Mouse (Mus musculus) cerebellum, adult 2 months (tissue): Measurements from ENCODE around the gene Pgpep1l. TPM values are rescaled to one million over a fixed set of nuclear protein-coding genes. Genes with fewer than 3 reads are reported as not detected.
"Not testable (repeated sequence)": the region's sequence is repeated elsewhere in the genome, so short reads cannot be mapped to it uniquely, and the experiment has no call there.

ENCODE experiments used
- DNase-seq, 2 experiments: peaks; one replicate each; pipeline ENCODE4 v3.0.0; 2021
- H3K27ac ChIP-seq: fragments of 200-500 bp; 2 replicates; pipeline ENCODE4 v1.5.1; 2012; ENCODE audit warnings: low read length, control low read depth, inconsistent platforms; ENCODE audit not compliant: insufficient read depth
- H3K27me3 ChIP-seq: fragments of 200-500 bp; 2 replicates; pipeline ENCODE4 v1.6.1; 2012; ENCODE audit warnings: inconsistent platforms, mild to moderate bottlenecking, low read length, moderate library complexity; ENCODE audit not compliant: control insufficient read depth, insufficient read depth
- H3K4me1 ChIP-seq: fragments of 200-500 bp; 2 replicates; pipeline ENCODE4 v1.6.1; 2011; ENCODE audit warnings: low read length; ENCODE audit not compliant: control insufficient read depth, insufficient read depth
- H3K4me3 ChIP-seq: fragments of 200-500 bp; replicated peaks from 2 replicates; pipeline ENCODE3; 2011; ENCODE audit warnings: mild to moderate bottlenecking, low read depth, low read length, control low read depth; ENCODE audit not compliant: insufficient read depth
- CTCF ChIP-seq: fragments of 200-500 bp; IDR thresholded peaks from 2 replicates; pipeline ENCODE4 v1.5.1; 2011; ENCODE audit warnings: low read depth, mild to moderate bottlenecking, control low read depth, low read length, moderate library complexity, borderline replicate concordance; ENCODE audit not compliant: insufficient read depth
- POLR2A ChIP-seq: fragments of 200-500 bp; IDR thresholded peaks from 2 replicates; pipeline ENCODE4 v1.6.1; 2011; ENCODE audit warnings: low read length, control low read depth, borderline replicate concordance; ENCODE audit not compliant: insufficient read depth
- WGBS: fragments of 180-500 bp; shearing (Covaris S2); methylation state at CpG from one replicate; pipeline ENCODE4 v1.1.7; 2018; 5-methylcytosine and 5-hydroxymethylcytosine counted together
- polyA plus RNA-seq: library from polyadenylated mRNA; depleted of rRNA; stranded (reverse); fragments of >200 nt; gene quantifications from 2 replicates; pipeline ENCODE4 v1.2.3, GENCODE M21; 2012

The Pgpep1l gene
- polyA plus RNA-seq, 1 experiment, result 0.36 TPM

DNA sequence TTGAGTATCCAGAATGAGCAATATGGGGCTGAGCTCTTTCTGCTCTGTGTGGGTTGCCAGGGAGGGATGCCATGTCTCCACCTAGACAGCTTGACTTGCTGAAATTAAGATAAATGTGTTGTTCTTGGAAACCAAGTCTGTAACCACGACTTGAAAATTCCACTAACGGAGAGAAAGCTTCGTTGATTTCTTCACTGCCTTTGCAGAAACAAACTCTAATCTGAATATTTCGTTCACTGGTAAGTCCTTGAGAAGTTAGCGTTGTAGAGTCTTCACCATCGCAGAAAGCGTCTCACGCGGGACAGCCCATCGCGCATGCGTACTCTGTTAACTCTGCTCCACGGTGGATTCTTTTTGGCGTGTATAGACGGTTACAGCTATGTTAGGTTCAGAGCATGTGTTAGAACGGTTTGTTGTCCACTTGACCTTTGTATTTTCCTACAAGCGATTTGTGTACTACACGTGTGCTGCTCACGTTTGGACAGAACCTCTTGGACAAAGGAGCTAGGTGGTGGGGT lies 16.4 kb upstream of the Pgpep1l start:
- DNase-seq, result no peak
- WGBS, result 94% methylated on average over 19 of the region's 19 CpGs

DNA sequence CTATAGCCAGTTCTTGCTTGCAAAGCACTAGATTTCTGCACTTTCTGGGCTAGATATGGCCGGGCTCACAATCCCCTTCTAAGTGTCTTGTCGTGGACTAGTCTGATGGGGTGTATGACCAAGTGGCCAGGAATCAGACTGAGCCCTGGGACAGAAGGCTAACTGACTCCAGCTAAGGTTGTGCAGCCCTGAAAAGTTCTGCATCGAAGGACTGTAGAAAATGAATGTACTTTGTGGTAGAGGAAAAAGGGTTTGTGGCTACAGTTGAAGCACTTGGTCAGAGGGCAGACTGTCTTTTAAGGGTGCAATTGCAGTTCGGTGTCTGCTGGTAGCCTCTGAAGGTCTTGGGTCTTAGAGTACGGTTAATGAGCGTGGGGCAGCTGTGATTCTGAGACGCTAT lies 15.4 kb upstream of the Pgpep1l start:
- 95% methylated on average over 7 of the region's 7 CpGs for whole genome bisulfite sequencing
- no peak for TF ChIP-seq POLR2A
- TF ChIP-seq CTCF, result no peak
- H3K4me1 ChIP-seq, result 0 out of 2 replicates have a peak, but pooled peaks cover 8% of the 10 kb centered on the region
- H3K4me3 ChIP-seq, result no peak overlapping the region
- DNase-seq, result no peak
- H3K27ac ChIP-seq, result no peak overlapping the region
- H3K27me3 ChIP-seq, result no peaks in the 10 kb centered on the region

More for the DNA sequence above, 16.4 kb upstream of the Pgpep1l start:
- TF ChIP-seq POLR2A (no peak), CTCF (no peak)
- no peak overlapping the region for H3K27ac ChIP-seq
- H3K27me3 ChIP-seq, result no peaks in the 10 kb centered on the region
- H3K4me3 ChIP-seq, result no peak overlapping the region
- 0 out of 2 replicates have a peak, but pooled peaks cover 8% of the 10 kb centered on the region for H3K4me1 ChIP-seq

DNA sequence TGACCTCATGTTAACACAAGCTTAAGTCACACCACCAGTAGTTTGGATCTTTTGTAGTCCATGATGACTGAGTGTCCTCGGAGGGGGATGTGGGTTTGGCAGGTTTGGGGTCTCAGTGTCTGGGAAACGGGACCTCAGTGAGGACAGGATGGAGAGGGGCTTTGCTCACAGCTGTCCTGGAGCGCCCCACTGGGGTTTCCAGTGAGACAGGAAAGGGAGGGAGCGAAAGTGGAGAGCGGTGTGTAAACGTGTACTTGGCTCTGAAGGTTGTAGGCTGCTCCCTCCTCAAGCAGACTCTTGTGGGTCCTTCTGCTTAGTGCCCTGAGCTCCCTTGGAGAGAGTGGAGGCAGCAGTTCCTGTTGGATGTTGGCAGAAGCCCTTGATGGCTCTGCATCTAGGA lies 14.9 kb upstream of the Pgpep1l start:
- H3K4me1 ChIP-seq, result 0 out of 2 replicates have a peak, but pooled peaks cover 8% of the 10 kb centered on the region
- H3K27me3 ChIP-seq, result no peaks in the 10 kb centered on the region
- no peak for DNase-seq
- H3K4me3 ChIP-seq, result no peak overlapping the region
- TF ChIP-seq POLR2A (no peak), CTCF (no peak)
- WGBS, result 64% methylated on average over 6 of the region's 6 CpGs
- no peak overlapping the region for H3K27ac ChIP-seq

DNA sequence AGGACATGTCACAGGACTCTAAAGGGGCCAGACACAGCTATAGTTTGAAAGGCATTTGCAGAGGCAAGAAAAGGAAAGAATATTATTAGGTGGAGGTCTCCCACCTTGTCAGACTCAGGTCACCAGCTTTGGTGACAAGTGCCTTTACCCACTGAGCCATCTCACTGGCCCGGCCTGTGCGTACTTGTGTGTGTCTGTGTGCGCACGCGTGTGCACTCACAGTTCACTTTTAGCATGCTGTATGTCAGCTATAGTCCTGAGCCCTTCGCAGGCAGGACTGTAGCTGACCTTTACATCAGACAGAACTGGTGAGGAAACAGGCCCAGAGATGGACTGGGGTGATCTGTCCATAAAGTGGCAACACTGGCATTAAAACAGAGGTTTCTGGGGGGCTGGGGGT lies 14.4 kb upstream of the Pgpep1l start:
- Histone ChIP-seq H3K27ac (no peak overlapping the region), H3K4me3 (no peak overlapping the region), H3K4me1 (0 out of 2 replicates have a peak, but pooled peaks cover 8% of the 10 kb centered on the region), H3K27me3 (no peaks in the 10 kb centered on the region)
- TF ChIP-seq CTCF, result no peak
- TF ChIP-seq POLR2A, result no peak
- 97% methylated on average over 6 of the region's 6 CpGs for WGBS
- DNase-seq, result no peak

DNA sequence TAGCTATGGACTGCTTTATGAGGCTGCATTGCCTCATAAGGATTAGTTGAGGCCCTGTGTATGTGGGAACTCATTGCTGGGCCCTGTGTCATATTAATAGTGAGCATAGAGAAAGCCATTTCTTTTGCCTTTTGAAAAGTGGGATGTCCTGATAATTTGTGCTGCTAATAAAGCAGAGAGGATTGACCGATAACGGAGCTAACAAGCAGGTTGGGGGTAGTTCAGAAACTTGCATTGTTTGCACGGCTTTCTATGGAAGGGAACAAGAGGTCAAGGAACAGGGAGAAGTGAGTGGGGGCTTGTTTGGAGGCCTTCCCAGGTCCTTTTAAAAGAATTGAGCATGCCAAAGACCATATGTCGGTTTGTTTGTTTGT lies 13.9 kb upstream of the Pgpep1l start:
- Histone ChIP-seq H3K4me3 (no peak overlapping the region), H3K4me1 (0 out of 2 replicates have a peak, but pooled peaks cover 8% of the 10 kb centered on the region), H3K27ac (no peak overlapping the region), H3K27me3 (no peaks in the 10 kb centered on the region)
- no peak for DNase-seq
- TF ChIP-seq CTCF (no peak), POLR2A (no peak)
- WGBS, result 51% methylated on average over 4 of the region's 4 CpGs

DNA sequence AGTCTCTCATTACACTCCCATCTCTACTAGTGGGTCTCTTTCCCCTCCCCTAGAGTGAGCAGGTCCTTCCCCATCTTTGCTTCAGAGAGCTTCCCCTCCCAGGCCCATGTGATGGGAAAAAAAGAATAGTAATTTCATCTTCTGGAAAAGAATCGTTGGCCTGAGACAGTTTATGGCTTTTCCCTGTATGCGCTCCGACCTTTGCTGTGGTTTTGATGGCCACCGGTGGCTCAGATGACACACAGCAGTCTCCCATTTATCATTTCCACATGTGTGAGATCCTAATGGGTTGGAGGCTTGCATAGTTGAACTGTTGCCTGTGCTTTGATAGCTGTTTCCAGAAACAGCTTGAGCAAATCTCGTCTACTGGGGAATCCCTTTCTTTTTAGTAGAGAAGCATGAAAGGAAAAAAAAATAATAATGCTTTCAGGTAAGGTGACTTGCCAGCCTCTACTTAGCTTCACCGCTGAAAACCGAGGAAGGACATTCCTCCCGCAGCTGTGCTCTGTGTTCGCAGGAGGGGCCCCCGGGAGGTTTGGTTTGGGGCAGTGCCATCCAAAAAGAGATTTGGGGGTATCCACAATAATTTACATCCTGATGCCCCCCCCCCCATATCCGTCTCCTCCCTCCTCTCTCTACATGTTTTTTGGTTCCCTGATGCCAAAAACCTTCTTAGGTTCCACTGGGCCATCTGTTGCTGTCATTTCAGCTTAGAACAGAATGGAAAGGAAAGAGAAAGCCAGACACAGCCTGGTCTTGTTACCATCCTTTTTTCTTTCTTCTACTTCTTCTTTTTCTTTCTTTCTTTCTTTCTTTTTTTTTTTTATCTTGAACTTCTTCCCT lies 13.2 kb upstream of the Pgpep1l start:
- 0 out of 2 replicates have a peak, but pooled peaks cover 8% of the 10 kb centered on the region for H3K4me1 ChIP-seq
- DNase-seq, result no peak
- no peak for TF ChIP-seq POLR2A
- no peak for TF ChIP-seq CTCF
- 41% methylated on average over 11 of the region's 11 CpGs for WGBS
- no peak overlapping the region for H3K4me3 ChIP-seq
- H3K27ac ChIP-seq, result no peak overlapping the region
- no peaks in the 10 kb centered on the region for H3K27me3 ChIP-seq

DNA sequence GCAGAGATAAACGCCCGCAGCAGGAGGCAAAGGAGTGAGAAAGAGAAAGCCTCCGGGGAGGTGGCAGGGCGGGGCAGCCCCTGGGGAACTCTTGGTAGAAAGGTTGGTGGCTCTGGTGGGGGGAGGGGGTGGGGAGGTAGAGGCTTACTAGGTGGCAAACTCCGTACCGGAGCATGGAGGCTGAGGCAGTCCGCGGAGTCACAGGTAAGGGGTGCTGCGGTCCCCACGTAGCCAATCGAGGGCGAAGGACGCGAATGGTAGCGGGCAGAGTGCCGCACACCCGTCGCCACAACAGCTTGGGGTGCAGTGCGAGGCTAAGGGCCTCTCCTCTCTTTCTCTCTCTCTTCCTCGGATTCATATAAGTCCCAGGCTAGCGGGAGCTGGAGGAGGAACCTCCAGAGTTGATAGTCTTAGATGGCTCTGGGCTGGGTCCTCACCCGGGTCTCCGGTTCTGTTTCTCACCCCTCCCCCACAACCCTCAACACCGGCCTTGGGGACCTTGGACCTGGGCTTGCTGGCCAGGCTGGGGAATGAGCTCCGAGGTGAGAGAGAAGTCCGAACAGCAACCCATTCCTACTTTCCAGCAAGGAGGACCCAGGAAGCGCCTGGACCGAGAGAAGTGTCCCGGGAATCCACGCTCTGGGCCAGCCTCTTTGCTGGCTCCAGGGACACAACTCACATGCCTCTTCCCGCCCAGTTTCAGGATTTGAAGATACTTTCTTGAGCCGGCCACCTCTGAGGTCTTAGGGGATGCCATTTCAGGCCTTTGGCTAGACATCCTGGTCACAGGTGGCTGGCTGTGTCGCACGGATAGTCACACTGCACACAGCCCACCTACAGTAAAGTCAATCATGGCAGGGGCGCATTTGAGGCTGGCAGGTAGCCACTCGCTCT lies 12.1 kb upstream of the Pgpep1l start:
- H3K4me3 ChIP-seq, result peak overlapping the region; percentile 23
- H3K4me1 ChIP-seq, result 0 out of 2 replicates have a peak, but pooled peaks cover 8% of the 10 kb centered on the region
- TF ChIP-seq POLR2A (no peak), CTCF (no peak)
- no peaks in the 10 kb centered on the region for H3K27me3 ChIP-seq
- no peak for DNase-seq
- H3K27ac ChIP-seq, result no peak overlapping the region
- WGBS, result 12% methylated on average over 36 of the region's 36 CpGs

DNA sequence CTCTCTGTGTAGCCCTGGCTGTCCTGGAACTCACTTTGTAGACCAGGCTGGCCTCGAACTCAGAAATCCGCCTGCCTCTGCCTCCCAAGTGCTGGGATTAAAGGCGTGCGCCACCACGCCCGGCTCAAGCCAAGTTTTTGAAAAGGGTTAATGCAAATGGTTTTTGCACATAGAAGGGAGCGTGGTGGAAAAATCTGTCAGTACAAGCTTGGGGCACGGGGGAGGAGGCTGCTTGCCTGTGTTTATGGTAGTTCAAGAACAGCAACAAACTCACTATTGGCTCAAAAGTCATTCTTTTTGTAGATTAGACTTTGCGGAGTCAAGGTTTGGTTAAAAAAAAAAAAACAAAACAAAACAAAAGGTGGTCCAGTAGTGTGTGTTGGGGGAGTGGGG lies 11.4 kb upstream of the Pgpep1l start:
- WGBS, result 77% methylated on average over 9 of the region's 9 CpGs
- H3K27ac ChIP-seq, H3K27me3 ChIP-seq, H3K4me1 ChIP-seq, H3K4me3 ChIP-seq, DNase-seq: not testable (repeated sequence)
